13 mouse cellular contexts compared by ENCODE assay signal in the genomic region with DNA sequence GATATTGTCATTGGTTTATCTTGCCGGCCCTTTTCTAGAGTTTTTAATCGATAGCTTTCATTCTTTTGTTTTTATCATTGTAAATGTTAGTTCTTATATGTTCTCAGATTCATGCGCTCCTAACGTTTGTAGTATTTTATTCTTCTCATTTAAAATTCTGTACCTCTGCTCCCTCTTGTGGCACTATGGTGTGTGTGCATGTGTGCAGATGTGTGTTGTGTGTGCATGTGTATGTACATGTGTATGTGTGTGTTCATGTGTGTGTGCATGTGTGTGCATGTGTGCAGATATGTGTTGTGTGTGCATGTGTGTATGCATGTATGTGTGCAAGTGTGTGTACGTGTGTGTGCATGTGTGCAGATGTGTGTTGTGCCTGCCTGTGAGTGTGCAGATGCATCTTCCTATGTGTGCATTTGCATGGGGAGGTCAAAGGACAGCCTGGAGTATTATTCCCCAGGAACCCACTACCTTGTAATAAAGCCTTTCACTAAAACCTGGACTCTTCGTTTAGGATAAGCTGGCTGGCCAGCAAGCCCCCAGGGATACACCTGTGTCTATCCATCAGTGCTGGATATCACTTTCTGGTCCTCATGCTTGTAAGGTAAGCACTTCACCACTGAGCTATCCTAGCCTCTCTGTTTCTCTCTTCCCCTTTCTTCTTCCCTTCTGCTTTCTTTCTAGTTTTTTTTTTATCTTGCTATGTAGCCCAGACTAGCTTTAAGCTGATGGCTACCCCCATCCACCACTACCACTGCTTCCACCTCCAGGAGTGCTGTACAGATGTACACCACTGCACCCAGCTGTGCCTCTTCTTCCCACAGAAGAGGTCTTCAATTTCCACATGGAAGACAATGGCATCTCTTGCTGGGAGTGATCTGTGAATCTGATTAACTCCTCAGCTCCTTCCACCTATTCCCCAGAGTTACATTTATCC. TPM values are rescaled to one million over a fixed set of nuclear protein-coding genes. Genes with fewer than 3 reads are reported as not detected.
DNase-seq lines count a peak whose midpoint lies in the region; ATAC-seq and TF ChIP-seq lines count a peak whose summit lies in the region.
"Had no signal": no experiment of that assay in that cellular context is flagged by ENCODE, and none has a peak within 500 bp of the region (broad histone marks: within the 10 kb centered on the region; RNA-seq: fewer than 3 reads in every experiment).

No protein-coding gene starts in this region.

- H3K4me2 ChIP-seq in embryonic facial prominence, embryonic 11.5 days (ENCODE audit: low read depth, low read length): no peak overlapping the region
- H3K4me2 ChIP-seq: embryonic facial prominence, embryonic 13.5 days; stomach, embryonic 15.5 days had no signal

- H3K9ac ChIP-seq in embryonic facial prominence, embryonic 11.5 days (replicated peaks; ENCODE audit: low read length): no peak overlapping the region
- H3K9ac ChIP-seq: embryonic facial prominence, embryonic 13.5 days; stomach, embryonic 15.5 days had no signal

- H3K9me3 ChIP-seq in embryonic facial prominence, embryonic 11.5 days (replicated peaks; ENCODE audit: control insufficient read depth, low read length): no peaks in the 10 kb centered on the region
- no peaks in the 10 kb centered on the region for H3K9me3 ChIP-seq in embryonic facial prominence, embryonic 10.5 days
- H3K9me3 ChIP-seq: embryonic facial prominence, embryonic 13.5 days; midbrain, embryonic 10.5 days; stomach, embryonic 15.5 days had no signal

- no peaks in the 10 kb centered on the region for H3K4me1 ChIP-seq in embryonic facial prominence, embryonic 11.5 days (ENCODE audit: control insufficient read depth, insufficient read depth, low read length)
- peaks cover 12% of the 10 kb centered on the region for H3K4me1 ChIP-seq in embryonic facial prominence, embryonic 10.5 days

- H3K27ac ChIP-seq in embryonic facial prominence, embryonic 11.5 days (replicated peaks; ENCODE audit: low read depth, low read length): no peak overlapping the region
- H3K27ac ChIP-seq in embryonic facial prominence, embryonic 10.5 days (replicated peaks): no peak overlapping the region
- H3K27ac ChIP-seq in layer of hippocampus, adult 2 months: no peak overlapping the region
- H3K27ac ChIP-seq: embryonic facial prominence, embryonic 13.5 days; midbrain, embryonic 10.5 days; stomach, embryonic 15.5 days had no signal

- ATAC-seq in embryonic facial prominence, embryonic 11.5 days (replicated peaks; ENCODE audit: insufficient number of reproducible peaks, low FRiP score, low TSS enrichment, low read depth): no peak

- peak; percentile 21 for DNase-seq in embryonic facial prominence, embryonic 11.5 days (ENCODE audit: low spot score)
- DNase-seq in embryonic facial prominence, embryonic 10.5 days (ENCODE audit: low spot score): no peak
- DNase-seq in layer of hippocampus, adult 2 months (ENCODE audit: low spot score in 2 of 2): no peak
- no peak for DNase-seq in layer of hippocampus, postnatal 10 days (ENCODE audit: low spot score in 2 of 2)
- peak; percentile 16 for DNase-seq in 416B (ENCODE audit: low read depth)
- DNase-seq in c-Kit-positive CD71-positive TER-119-positive erythroid progenitor cells, embryonic 14.5 days (ENCODE audit: low spot score): peak; percentile 45
- no peak for DNase-seq in layer of hippocampus, adult 9-10 months (ENCODE audit: low spot score)
- DNase-seq in left cerebral cortex, adult 18-20 months (ENCODE audit: low spot score in 2 of 2): no peak
- DNase-seq: gastrocnemius, postnatal 10 days; heart, postnatal 4 days had no signal

- TF ChIP-seq CTCF in layer of hippocampus, adult 2 months (conservative IDR thresholded peaks at IDR 0.05): peak; percentile 79

- 74% methylated on average over 6 of the region's 6 CpGs for WGBS in embryonic facial prominence, embryonic 11.5 days
- WGBS in embryonic facial prominence, embryonic 10.5 days: 80% methylated on average over 6 of the region's 6 CpGs

- no peak overlapping the region for H3K4me3 ChIP-seq in embryonic facial prominence, embryonic 11.5 days (ENCODE audit: low read depth, low read length)
- no peak overlapping the region for H3K4me3 ChIP-seq in embryonic facial prominence, embryonic 10.5 days
- H3K4me3 ChIP-seq in layer of hippocampus, adult 2 months: no peak overlapping the region
- H3K4me3 ChIP-seq: embryonic facial prominence, embryonic 13.5 days; midbrain, embryonic 10.5 days; stomach, embryonic 15.5 days had no signal

- H3K27me3 ChIP-seq in embryonic facial prominence, embryonic 11.5 days (ENCODE audit: control insufficient read depth, insufficient read depth, low read length): no peaks in the 10 kb centered on the region
- peaks cover 24% of the 10 kb centered on the region for H3K27me3 ChIP-seq in embryonic facial prominence, embryonic 10.5 days (replicated peaks; ENCODE audit: low read depth, poor library complexity, severe bottlenecking)
- H3K27me3 ChIP-seq: stomach, embryonic 15.5 days had no signal

- no peaks in the 10 kb centered on the region for H3K36me3 ChIP-seq in embryonic facial prominence, embryonic 11.5 days (replicated peaks; ENCODE audit: control insufficient read depth, insufficient read depth, low read depth, low read length)
- H3K36me3 ChIP-seq in embryonic facial prominence, embryonic 10.5 days (replicated peaks): peaks cover 6% of the 10 kb centered on the region; the same call in 1 of the 2 replicates
- H3K36me3 ChIP-seq: stomach, embryonic 15.5 days had no signal

RNA-seq across cellular contexts. Expression of a gene that starts 2.1 kb away (rescaled TPM):
- 10.4 and 13.0 TPM in 2 replicates for polyA plus RNA-seq in embryonic facial prominence, embryonic 11.5 days (2014; fragmentation: Nextera tagmentation; extraction: Ambion mirVana)
- 6.0 and 6.6 TPM in 2 replicates for polyA plus RNA-seq in embryonic facial prominence, embryonic 10.5 days (2016; fragmentation: Nextera tagmentation; extraction: Ambion mirVana)
- 10 to 100 TPM; 31.3 to 35.3 TPM for total RNA-seq in layer of hippocampus, adult 2 months (2021)
- 10 to 100 TPM; 40.7 to 40.8 TPM for total RNA-seq in layer of hippocampus, postnatal 10 days (2021)
- total RNA-seq in left cerebral cortex, adult 18-20 months (2021): 10 to 100 TPM; 39.6 to 42.6 TPM

RNA-seq across cellular contexts. Expression of a gene that starts 48.3 kb away (rescaled TPM):
- 61.5 and 68.4 TPM in 2 replicates for polyA plus RNA-seq in embryonic facial prominence, embryonic 11.5 days (2014; fragmentation: Nextera tagmentation; extraction: Ambion mirVana)
- polyA plus RNA-seq in embryonic facial prominence, embryonic 10.5 days (2016; fragmentation: Nextera tagmentation; extraction: Ambion mirVana): 74.0 and 76.6 TPM in 2 replicates
- 10 to 100 TPM; 41.3 to 48.2 TPM for total RNA-seq in layer of hippocampus, adult 2 months (2021)
- 10 to 100 TPM; 29.5 to 30.4 TPM for total RNA-seq in layer of hippocampus, postnatal 10 days (2021)
- total RNA-seq in left cerebral cortex, adult 18-20 months (2021): 10 to 100 TPM; 55.8 to 59.4 TPM

Comparison
In these comparisons a context has a peak if more than half of its experiments do, and no peak if none do; other contexts are left out.
1. DNase-seq: peak in embryonic facial prominence, embryonic 11.5 days (single experiment), 416B (single experiment) and c-Kit-positive CD71-positive TER-119-positive erythroid progenitor cells, embryonic 14.5 days (single experiment); none in embryonic facial prominence, embryonic 10.5 days (single experiment), layer of hippocampus, adult 2 months (0 of 2), layer of hippocampus, postnatal 10 days (0 of 2), layer of hippocampus, adult 9-10 months (single experiment) and left cerebral cortex, adult 18-20 months (0 of 2).